Mouse (Mus musculus) gastrocnemius, adult 8-10 months (tissue): ENCODE measurements around the gene Fgfr2. TPM values are rescaled to one million over a fixed set of nuclear protein-coding genes. Genes with fewer than 3 reads are reported as not detected.

Experiments used
- DNase-seq, 2 experiments: peaks; one replicate each; pipeline ENCODE4 v3.0.0; 2022; ENCODE audit warnings: low spot score in 2 of 2
- total RNA-seq, 4 experiments: library from RNA; stranded (reverse); gene quantifications; 2 replicates each; pipeline ENCODE4 v1.2.4; 2022

Fgfr2 gene
- total RNA-seq, 4 experiments from 2014 or later, result 0.17 to 1.3 (median 0.62) TPM

GRCm38 (mm10) chr7:132425364-132425999, 697.7 kb downstream of the Fgfr2 start:
- DNase-seq, result no peak

GRCm38 (mm10) chr7:132423570-132423969, 699.6 kb downstream of the Fgfr2 start:
- no peak for DNase-seq

- no peak for DNase-seq
Measured at GRCm38 (mm10) chr7:132419378-132420255, 703.5 kb downstream of the Fgfr2 start.

GRCm38 (mm10) chr7:132416866-132417265, 706.3 kb downstream of the Fgfr2 start:
- DNase-seq, result no peak

GRCm38 (mm10) chr7:132415866-132416265, 707.3 kb downstream of the Fgfr2 start:
- no peak for DNase-seq

GRCm38 (mm10) chr7:132412520-132412919, 710.6 kb downstream of the Fgfr2 start:
- DNase-seq, result no peak

- DNase-seq, result no peak
Measured at GRCm38 (mm10) chr7:132411708-132412107, 711.4 kb downstream of the Fgfr2 start.

- no peak for DNase-seq
Measured at GRCm38 (mm10) chr7:132410958-132411357, 712.2 kb downstream of the Fgfr2 start.

- no peak for DNase-seq
Measured at GRCm38 (mm10) chr7:132409890-132410289, 713.3 kb downstream of the Fgfr2 start.

- no peak for DNase-seq
Measured at GRCm38 (mm10) chr7:132402377-132403084, 720.6 kb downstream of the Fgfr2 start.

GRCm38 (mm10) chr7:132398487-132398886, 724.7 kb downstream of the Fgfr2 start:
- DNase-seq, result no peak

GRCm38 (mm10) chr7:132396661-132397322, 726.4 kb downstream of the Fgfr2 start:
- DNase-seq, result no peak

GRCm38 (mm10) chr7:132393582-132394175, 729.5 kb downstream of the Fgfr2 start:
- no peak for DNase-seq

- DNase-seq, result no peak
Measured at GRCm38 (mm10) chr7:132393014-132393406, 730.1 kb downstream of the Fgfr2 start.

GRCm38 (mm10) chr7:132392233-132393013, 730.7 kb downstream of the Fgfr2 start:
- DNase-seq, result no peak

- no peak for DNase-seq
Measured at GRCm38 (mm10) chr7:132389473-132389872, 733.7 kb downstream of the Fgfr2 start.

- DNase-seq, result no peak
Measured at GRCm38 (mm10) chr7:132387507-132387906, 735.6 kb downstream of the Fgfr2 start.

GRCm38 (mm10) chr7:132386316-132386715, 736.8 kb downstream of the Fgfr2 start:
- no peak for DNase-seq

GRCm38 (mm10) chr7:132385456-132386130, 737.6 kb downstream of the Fgfr2 start:
- no peak for DNase-seq
